Mouse (Mus musculus): ENCODE results near the gene Wdr37. TPM values are rescaled to one million over a fixed set of nuclear protein-coding genes. Genes with fewer than 3 reads are reported as not detected.
"Not testable (repeated sequence)": the region's sequence is repeated elsewhere in the genome, so short reads cannot be mapped to it uniquely, and the experiment has no call there.

The Wdr37 gene
- polyA plus RNA-seq, 1 experiment from 2014 or later: 17.5 TPM

- Histone ChIP-seq H3K4me1 (replicated peaks; ENCODE audit: control insufficient read depth, insufficient read depth, low read length) (peaks cover 7% of the 10 kb centered on the region; the same call in 1 of the 2 replicates), H3K9me3 (ENCODE audit: control insufficient read depth, low read length) (no peaks in the 10 kb centered on the region), H3K4me2 (no peak overlapping the region), H3K27ac (ENCODE audit: low read depth, low read length) (no peak overlapping the region), H3K27me3 (replicated peaks; ENCODE audit: control insufficient read depth, insufficient read depth, low read length) (no peaks in the 10 kb centered on the region), H3K9ac (ENCODE audit: low read depth, low read length) (no peak overlapping the region), H3K4me3 (ENCODE audit: low read depth, low read length) (no peak overlapping the region), H3K36me3 (ENCODE audit: control insufficient read depth, insufficient read depth, low read length) (peaks cover 10% of the 10 kb centered on the region)
- 97% methylated on average over 4 of the region's 4 CpGs for WGBS
- ATAC-seq (replicated peaks; ENCODE audit: low FRiP score) (no peak), DNase-seq (ENCODE audit: low spot score) (no peak)
Observed at GRCm38 (mm10) chr13:8853424-8853823, 18.3 kb downstream of the Wdr37 start.

- H3K36me3 ChIP-seq (ENCODE audit: control insufficient read depth, insufficient read depth, low read length): peaks cover 16% of the 10 kb centered on the region
- no peak overlapping the region for H3K4me3 ChIP-seq (ENCODE audit: low read depth, low read length)
- H3K4me2 ChIP-seq: no peak overlapping the region
- peaks cover 7% of the 10 kb centered on the region; the same call in 1 of the 2 replicates for H3K4me1 ChIP-seq (replicated peaks; ENCODE audit: control insufficient read depth, insufficient read depth, low read length)
- ATAC-seq (replicated peaks; ENCODE audit: low FRiP score) (peak; percentile 93), DNase-seq (ENCODE audit: low spot score) (no peak)
- no peak overlapping the region for H3K9ac ChIP-seq (ENCODE audit: low read depth, low read length)
- H3K27me3 ChIP-seq (replicated peaks; ENCODE audit: control insufficient read depth, insufficient read depth, low read length): no peaks in the 10 kb centered on the region
- WGBS: 31% methylated on average over 1 of the region's 1 CpGs
- H3K27ac ChIP-seq (ENCODE audit: low read depth, low read length): no peak overlapping the region
- H3K9me3 ChIP-seq (ENCODE audit: control insufficient read depth, low read length): no peaks in the 10 kb centered on the region
Observed at GRCm38 (mm10) chr13:8849311-8849710, 22.4 kb downstream of the Wdr37 start.

GRCm38 (mm10) chr13:8847702-8848101, 24.0 kb downstream of the Wdr37 start:
- WGBS: 41% methylated on average over 2 of the region's 2 CpGs
- no peak for DNase-seq (ENCODE audit: low spot score)
- no peaks in the 10 kb centered on the region for H3K9me3 ChIP-seq (ENCODE audit: control insufficient read depth, low read length)
- H3K4me3 ChIP-seq (ENCODE audit: low read depth, low read length): no peak overlapping the region
- peaks cover 13% of the 10 kb centered on the region for H3K36me3 ChIP-seq (ENCODE audit: control insufficient read depth, insufficient read depth, low read length)
- H3K4me1 ChIP-seq (replicated peaks; ENCODE audit: control insufficient read depth, insufficient read depth, low read length): peaks cover 7% of the 10 kb centered on the region; the same call in 1 of the 2 replicates
- H3K4me2 ChIP-seq: no peak overlapping the region
- no peaks in the 10 kb centered on the region for H3K27me3 ChIP-seq (replicated peaks; ENCODE audit: control insufficient read depth, insufficient read depth, low read length)
- H3K27ac ChIP-seq (ENCODE audit: low read depth, low read length): no peak overlapping the region
- no peak overlapping the region for H3K9ac ChIP-seq (ENCODE audit: low read depth, low read length)
- ATAC-seq (replicated peaks; ENCODE audit: low FRiP score): no peak

GRCm38 (mm10) chr13:8842273-8842672, 29.4 kb downstream of the Wdr37 start:
- H3K27me3 ChIP-seq (replicated peaks; ENCODE audit: control insufficient read depth, insufficient read depth, low read length): no peaks in the 10 kb centered on the region
- DNase-seq (ENCODE audit: low spot score): no peak
- no peak overlapping the region for H3K9ac ChIP-seq (ENCODE audit: low read depth, low read length)
- H3K4me2 ChIP-seq: no peak overlapping the region
- ATAC-seq (replicated peaks; ENCODE audit: low FRiP score): no peak
- H3K27ac ChIP-seq (ENCODE audit: low read depth, low read length): no peak overlapping the region
- peaks cover 18% of the 10 kb centered on the region for H3K36me3 ChIP-seq (ENCODE audit: control insufficient read depth, insufficient read depth, low read length)
- no peaks in the 10 kb centered on the region for H3K4me1 ChIP-seq (replicated peaks; ENCODE audit: control insufficient read depth, insufficient read depth, low read length)
- no peaks in the 10 kb centered on the region for H3K9me3 ChIP-seq (ENCODE audit: control insufficient read depth, low read length)
- no peak overlapping the region for H3K4me3 ChIP-seq (ENCODE audit: low read depth, low read length)
- 65% methylated on average over 3 of the region's 3 CpGs for WGBS

DNA sequence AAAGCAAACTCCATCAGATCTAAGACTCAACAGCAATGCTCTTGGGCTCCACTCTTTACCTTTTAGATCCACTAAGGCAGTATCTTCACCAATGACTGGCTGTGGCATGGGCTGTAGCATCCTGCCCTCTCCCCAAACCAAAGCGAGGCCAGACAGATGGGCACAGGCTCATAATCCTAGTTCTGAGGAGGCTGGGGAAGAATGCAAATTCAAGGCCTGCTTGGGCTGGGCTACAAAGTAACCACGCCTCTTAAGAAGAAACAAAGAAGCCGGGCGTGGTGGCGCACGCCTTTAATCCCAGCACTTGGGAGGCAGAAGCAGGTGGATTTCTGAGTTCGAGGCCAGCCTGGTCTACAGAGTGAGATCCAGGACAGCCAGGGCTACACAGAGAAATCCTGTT, 29.9 kb downstream of the Wdr37 start:
- not testable (repeated sequence) for H3K9ac ChIP-seq (ENCODE audit: low read depth, low read length); DNase-seq (ENCODE audit: low spot score); H3K9me3 ChIP-seq (ENCODE audit: control insufficient read depth, low read length); H3K27me3 ChIP-seq (replicated peaks; ENCODE audit: control insufficient read depth, insufficient read depth, low read length); H3K4me2 ChIP-seq; H3K4me1 ChIP-seq (replicated peaks; ENCODE audit: control insufficient read depth, insufficient read depth, low read length); H3K27ac ChIP-seq (ENCODE audit: low read depth, low read length); ATAC-seq (replicated peaks; ENCODE audit: low FRiP score); H3K4me3 ChIP-seq (ENCODE audit: low read depth, low read length)
- 89% methylated on average over 7 of the region's 7 CpGs for WGBS
- H3K36me3 ChIP-seq (ENCODE audit: control insufficient read depth, insufficient read depth, low read length): peaks cover 18% of the 10 kb centered on the region

- Histone ChIP-seq H3K27me3 (replicated peaks; ENCODE audit: control insufficient read depth, insufficient read depth, low read length) (no peaks in the 10 kb centered on the region), H3K9ac (ENCODE audit: low read depth, low read length) (no peak overlapping the region), H3K4me3 (ENCODE audit: low read depth, low read length) (no peak overlapping the region), H3K36me3 (ENCODE audit: control insufficient read depth, insufficient read depth, low read length) (peaks cover 16% of the 10 kb centered on the region), H3K4me2 (no peak overlapping the region), H3K27ac (ENCODE audit: low read depth, low read length) (no peak overlapping the region), H3K9me3 (ENCODE audit: control insufficient read depth, low read length) (no peaks in the 10 kb centered on the region), H3K4me1 (replicated peaks; ENCODE audit: control insufficient read depth, insufficient read depth, low read length) (no peaks in the 10 kb centered on the region)
- ATAC-seq (replicated peaks; ENCODE audit: low FRiP score) (no peak), DNase-seq (ENCODE audit: low spot score) (no peak)
- 68% methylated on average over 2 of the region's 2 CpGs for WGBS
Observed at GRCm38 (mm10) chr13:8840941-8841340, 30.8 kb downstream of the Wdr37 start.

DNA sequence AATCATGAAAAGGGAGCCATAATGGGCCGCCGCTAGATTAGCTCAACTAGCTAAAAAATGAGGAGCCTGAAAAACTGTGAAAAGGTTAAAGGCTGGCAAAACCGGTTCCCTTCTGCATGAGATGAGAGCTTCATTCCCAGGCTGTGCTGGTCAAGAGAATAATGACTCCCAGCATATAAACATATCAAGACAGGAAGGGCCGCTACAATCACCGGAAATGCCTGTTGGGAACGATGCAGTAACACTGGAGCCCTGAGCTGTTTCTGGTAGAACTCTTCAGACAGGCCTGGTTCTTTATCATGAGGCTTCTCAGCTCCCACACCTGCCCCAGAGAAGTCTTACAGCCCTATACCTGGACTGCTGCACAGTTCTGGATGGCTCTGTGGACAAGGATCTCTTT, 31.8 kb downstream of the Wdr37 start:
- 72% methylated on average over 6 of the region's 6 CpGs for WGBS
- Histone ChIP-seq H3K4me3 (ENCODE audit: low read depth, low read length) (no peak overlapping the region), H3K9ac (ENCODE audit: low read depth, low read length) (no peak overlapping the region; the same call in 1 of the 2 replicates), H3K36me3 (ENCODE audit: control insufficient read depth, insufficient read depth, low read length) (peaks cover 19% of the 10 kb centered on the region; the same call in 1 of the 2 replicates), H3K27ac (ENCODE audit: low read depth, low read length) (peak overlapping the region; percentile 38; the same call in 1 of the 2 replicates), H3K27me3 (replicated peaks; ENCODE audit: control insufficient read depth, insufficient read depth, low read length) (no peaks in the 10 kb centered on the region), H3K9me3 (ENCODE audit: control insufficient read depth, low read length) (no peaks in the 10 kb centered on the region), H3K4me1 (replicated peaks; ENCODE audit: control insufficient read depth, insufficient read depth, low read length) (no peaks in the 10 kb centered on the region), H3K4me2 (no peak overlapping the region)
- DNase-seq (ENCODE audit: low spot score) (no peak), ATAC-seq (replicated peaks; ENCODE audit: low FRiP score) (no peak)

DNA sequence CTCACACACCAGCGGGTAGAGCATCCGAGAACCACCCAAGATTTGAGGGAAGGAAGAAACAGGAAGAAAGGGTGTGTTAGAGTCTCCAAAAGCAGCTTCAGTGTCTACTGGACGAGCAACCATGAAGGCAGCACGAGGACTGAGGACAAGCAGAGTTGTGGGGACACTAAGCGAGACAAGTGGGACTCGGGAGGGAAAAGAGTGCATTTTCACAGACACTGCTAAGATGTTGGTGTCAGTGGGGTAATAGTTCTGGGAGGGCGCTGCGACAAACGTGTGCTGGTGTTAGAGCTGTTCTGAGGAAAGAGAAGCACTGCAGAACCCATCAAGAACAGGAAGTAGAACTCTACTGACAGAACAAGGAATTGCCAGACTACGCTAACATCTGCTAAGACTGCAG, 32.6 kb downstream of the Wdr37 start:
- no peak overlapping the region for H3K4me2 ChIP-seq
- no peaks in the 10 kb centered on the region for H3K4me1 ChIP-seq (replicated peaks; ENCODE audit: control insufficient read depth, insufficient read depth, low read length)
- 81% methylated on average over 10 of the region's 10 CpGs for WGBS
- H3K27ac ChIP-seq (ENCODE audit: low read depth, low read length): peak overlapping the region; percentile 38; the same call in 1 of the 2 replicates
- H3K4me3 ChIP-seq (ENCODE audit: low read depth, low read length): no peak overlapping the region
- H3K9me3 ChIP-seq (ENCODE audit: control insufficient read depth, low read length): no peaks in the 10 kb centered on the region
- peaks cover 27% of the 10 kb centered on the region for H3K36me3 ChIP-seq (ENCODE audit: control insufficient read depth, insufficient read depth, low read length)
- H3K27me3 ChIP-seq (replicated peaks; ENCODE audit: control insufficient read depth, insufficient read depth, low read length): no peaks in the 10 kb centered on the region
- DNase-seq (ENCODE audit: low spot score) (no peak), ATAC-seq (replicated peaks; ENCODE audit: low FRiP score) (no peak)
- no peak overlapping the region for H3K9ac ChIP-seq (ENCODE audit: low read depth, low read length)

- 77% methylated on average over 3 of the region's 3 CpGs for WGBS
- DNase-seq (ENCODE audit: low spot score): no peak
- peaks cover 33% of the 10 kb centered on the region for H3K36me3 ChIP-seq (ENCODE audit: control insufficient read depth, insufficient read depth, low read length)
- no peak overlapping the region for H3K27ac ChIP-seq (ENCODE audit: low read depth, low read length)
- H3K4me3 ChIP-seq (ENCODE audit: low read depth, low read length): no peak overlapping the region
- H3K27me3 ChIP-seq (replicated peaks; ENCODE audit: control insufficient read depth, insufficient read depth, low read length): no peaks in the 10 kb centered on the region
- ATAC-seq (replicated peaks; ENCODE audit: low FRiP score): no peak
- no peaks in the 10 kb centered on the region for H3K4me1 ChIP-seq (replicated peaks; ENCODE audit: control insufficient read depth, insufficient read depth, low read length)
- no peak overlapping the region for H3K9ac ChIP-seq (ENCODE audit: low read depth, low read length)
- no peak overlapping the region for H3K4me2 ChIP-seq
- no peaks in the 10 kb centered on the region for H3K9me3 ChIP-seq (ENCODE audit: control insufficient read depth, low read length)
Observed at GRCm38 (mm10) chr13:8838394-8838793, 33.3 kb downstream of the Wdr37 start.

Measured in liver, embryonic 11.5 days (tissue).